Mouse (Mus musculus) G1E (cell line): ENCODE results near the gene Rplp2. TPM values are rescaled to one million over a fixed set of nuclear protein-coding genes. Genes with fewer than 3 reads are reported as not detected.

Experiments
- ATAC-seq: 2 replicates; pipeline ENCODE4 v1.8.0; 2016; ENCODE audit warnings: mild to moderate bottlenecking; ENCODE audit not compliant: insufficient number of reproducible peaks, poor library complexity, low FRiP score, severe bottlenecking; ENCODE audit errors: extremely low read depth
- DNase-seq: peaks from one replicate; pipeline ENCODE4 v3.0.0; 2012; ENCODE audit warnings: low spot score
- H3K27me3 ChIP-seq: 2 replicates; pipeline ENCODE4 v1.6.1; 2012; ENCODE audit warnings: mild to moderate bottlenecking, low read length, inconsistent platforms; ENCODE audit not compliant: insufficient read depth
- H3K36me3 ChIP-seq: replicated peaks from 2 replicates; pipeline ENCODE3; 2012; ENCODE audit warnings: mild to moderate bottlenecking, inconsistent platforms
- H3K4me1 ChIP-seq: 2 replicates; pipeline ENCODE4 v1.6.1; 2012; ENCODE audit warnings: low read depth, low read length, inconsistent platforms, mixed read lengths; ENCODE audit not compliant: insufficient read depth
- H3K4me3 ChIP-seq: 2 replicates; pipeline ENCODE4 v1.5.1; 2012; ENCODE audit warnings: low read depth, mild to moderate bottlenecking, inconsistent platforms, low read length, moderate library complexity, mixed read lengths
- H3K9me3 ChIP-seq: replicated peaks from 2 replicates; pipeline ENCODE4 v1.6.1; 2012; ENCODE audit warnings: inconsistent platforms
- CTCF ChIP-seq: IDR thresholded peaks from 2 replicates; pipeline ENCODE4 v1.5.1; 2012; ENCODE audit warnings: low read depth, low read length, inconsistent platforms, mixed read lengths
- GATA1 ChIP-seq: IDR thresholded peaks from 2 replicates; pipeline ENCODE4 v1.6.1; 2012; ENCODE audit warnings: borderline replicate concordance, low read length, inconsistent platforms, mixed read lengths
- GATA2 ChIP-seq: IDR thresholded peaks from 2 replicates; pipeline ENCODE4 v1.6.1; 2012; ENCODE audit warnings: low read depth, low read length, inconsistent platforms, borderline replicate concordance
- POLR2AphosphoS5 ChIP-seq: IDR thresholded peaks from 2 replicates; pipeline ENCODE4 v1.6.1; 2012; ENCODE audit warnings: low read depth, low read length, inconsistent platforms; ENCODE audit not compliant: insufficient replicate concordance
- TAL1 ChIP-seq: conservative IDR thresholded peaks from 2 replicates; pipeline ENCODE4 v1.6.1; 2012; ENCODE audit warnings: low read depth, low read length, inconsistent platforms, mixed read lengths
- polyA plus RNA-seq: library from polyadenylated mRNA; stranded (reverse); fragments of >175 nt; gene quantifications from 2 replicates; pipeline ENCODE4 v1.2.3, GENCODE M21; 2012
- total RNA-seq, 2 experiments: library from RNA; stranded (forward) in 1 of 2; stranded (reverse) in 1 of 2; fragments of 200-1000 nt in 1 of 2; fragments of >200 nt in 1 of 2; fragmentation: Nextera tagmentation in 1 of 2; gene quantifications; 2 replicates each; pipeline ENCODE4 v1.2.3; 2014 to 2017

The Rplp2 gene
- total and polyA plus RNA-seq, 3 experiments, result 939 to 6,746 (median 1,867) TPM

GRCm38 (mm10) chr7:141482531-141483024 is 35.4 kb downstream of the Rplp2 start:
- H3K36me3 ChIP-seq, result peaks cover 90% of the 10 kb centered on the region
- H3K4me1 ChIP-seq, result peaks cover 29% of the 10 kb centered on the region
- no peak for TF ChIP-seq POLR2AphosphoS5
- peaks cover 2% of the 10 kb centered on the region; the same call in 1 of the 2 replicates for H3K27me3 ChIP-seq
- ATAC-seq (no peak), DNase-seq (no peak)
- no peak overlapping the region for H3K4me3 ChIP-seq
- 0 out of 2 replicates have a peak, but pooled peaks cover 2% of the 10 kb centered on the region for H3K9me3 ChIP-seq

DNA sequence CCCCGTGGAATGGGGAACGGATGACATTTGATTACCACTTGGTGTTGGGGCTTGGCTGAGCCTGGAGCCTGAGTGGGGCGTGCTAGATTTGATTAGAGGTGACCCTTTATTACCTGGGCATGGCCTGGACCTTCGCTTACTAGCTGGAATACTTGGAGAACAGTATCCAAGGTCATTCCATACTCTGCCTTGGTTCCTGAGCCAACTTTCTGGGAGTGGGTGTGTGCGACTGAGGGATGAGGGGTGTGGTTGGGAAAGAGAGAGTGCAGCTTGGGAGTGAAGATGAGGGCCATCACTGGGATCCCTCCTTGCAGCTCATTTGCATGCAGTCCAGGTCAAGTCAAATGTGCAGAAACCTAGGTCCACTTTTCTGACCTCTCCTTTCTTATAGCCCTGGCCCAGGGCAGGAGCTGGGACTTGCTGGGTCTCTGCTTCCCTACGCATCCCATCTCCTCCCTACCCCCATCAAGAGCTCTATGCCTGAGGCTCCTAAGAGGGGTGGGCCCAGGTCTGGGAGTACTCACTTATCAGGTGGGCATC is 36.0 kb downstream of the Rplp2 start:
- 0 out of 2 replicates have a peak, but pooled peaks cover 2% of the 10 kb centered on the region for H3K9me3 ChIP-seq
- H3K36me3 ChIP-seq, result peaks cover 91% of the 10 kb centered on the region
- no peak for ATAC-seq
- peaks cover 23% of the 10 kb centered on the region for H3K4me1 ChIP-seq
- DNase-seq, result no peak
- no peak overlapping the region for H3K4me3 ChIP-seq
- no peak for TF ChIP-seq GATA1
- TF ChIP-seq TAL1, result no peak
- TF ChIP-seq GATA2, result no peak
- no peak for TF ChIP-seq POLR2AphosphoS5
- TF ChIP-seq CTCF, result no peak
- H3K27me3 ChIP-seq, result peaks cover 2% of the 10 kb centered on the region; the same call in 1 of the 2 replicates

DNA sequence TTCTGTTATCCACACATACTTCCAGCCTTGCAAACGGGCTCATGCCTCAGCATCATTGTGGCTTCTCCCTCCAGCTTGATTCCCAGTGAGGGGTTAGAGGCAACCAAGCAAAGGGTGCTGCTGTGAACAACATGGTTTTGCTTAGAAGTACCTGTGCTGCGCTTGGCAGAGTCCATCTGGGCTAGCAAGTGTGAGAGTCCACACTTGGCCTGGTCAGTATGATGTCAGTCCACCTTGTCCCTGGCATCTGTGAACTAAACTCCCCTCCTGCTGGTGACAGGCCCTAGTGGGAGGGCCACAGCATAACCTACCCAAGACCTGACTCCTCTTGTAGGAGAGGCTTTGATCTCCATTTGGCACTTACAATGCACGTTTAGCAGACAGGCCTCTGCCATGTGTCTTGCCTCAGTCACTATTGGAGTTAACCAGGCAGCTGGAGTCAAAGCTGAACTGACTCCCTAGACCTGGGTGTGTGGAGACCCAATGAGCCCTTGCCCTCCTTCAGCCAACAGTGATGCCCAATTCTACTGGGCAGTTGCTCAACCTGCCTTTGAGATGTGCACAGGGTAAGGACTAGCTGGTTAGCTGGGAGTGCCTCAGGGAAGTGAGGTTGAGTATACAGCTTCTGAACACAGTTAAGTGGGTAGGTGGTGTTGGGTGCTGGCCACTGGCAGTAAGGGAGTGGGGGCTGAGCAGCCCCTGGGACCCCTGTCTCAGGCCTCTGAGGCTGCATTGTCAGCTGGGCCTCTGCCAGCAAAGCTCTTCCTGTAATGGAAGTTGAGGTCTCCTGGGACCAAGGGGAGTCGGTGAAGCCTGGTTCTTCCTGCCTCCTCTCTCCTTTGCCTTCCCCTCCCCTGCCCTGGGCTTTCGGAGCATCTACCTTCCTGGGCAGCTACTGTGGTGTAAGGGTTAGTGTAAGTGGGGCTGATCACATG is 37.3 kb downstream of the Rplp2 start:
- H3K27me3 ChIP-seq, result peaks cover 2% of the 10 kb centered on the region; the same call in 1 of the 2 replicates
- 0 out of 2 replicates have a peak, but pooled peaks cover 2% of the 10 kb centered on the region for H3K9me3 ChIP-seq
- TF ChIP-seq POLR2AphosphoS5 (no peak), GATA2 (no peak), CTCF (no peak), GATA1 (no peak), TAL1 (no peak)
- DNase-seq, result no peak
- H3K4me1 ChIP-seq, result peaks cover 19% of the 10 kb centered on the region
- ATAC-seq, result no peak
- H3K4me3 ChIP-seq, result no peak overlapping the region
- peaks cover 92% of the 10 kb centered on the region for H3K36me3 ChIP-seq

DNA sequence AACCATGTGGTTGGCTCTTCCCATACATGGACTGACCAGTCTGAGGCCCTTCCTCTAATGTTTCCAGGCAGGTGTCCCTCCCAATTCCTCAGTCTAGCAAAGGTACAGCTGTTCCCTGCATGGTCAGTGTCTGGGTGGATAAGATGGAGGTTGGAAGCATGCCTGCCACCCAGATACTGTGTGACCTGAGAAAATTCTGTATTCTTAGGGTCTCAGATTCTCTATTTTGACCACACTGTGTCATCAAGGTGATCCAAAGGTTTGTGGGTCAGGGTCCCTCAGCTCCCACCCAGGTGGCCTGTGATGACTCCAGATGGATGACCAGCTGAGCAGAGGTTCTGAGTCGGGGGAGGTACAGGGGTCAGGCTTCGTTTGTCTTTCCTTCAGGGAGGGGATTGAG is 38.0 kb downstream of the Rplp2 start:
- no peak overlapping the region for H3K4me3 ChIP-seq
- no peak for TF ChIP-seq GATA2
- no peak for TF ChIP-seq GATA1
- no peak for TF ChIP-seq POLR2AphosphoS5
- TF ChIP-seq CTCF, result no peak
- TF ChIP-seq TAL1, result no peak
- H3K4me1 ChIP-seq, result peaks cover 19% of the 10 kb centered on the region
- no peak for ATAC-seq
- peaks cover 95% of the 10 kb centered on the region for H3K36me3 ChIP-seq
- no peak for DNase-seq
- peaks cover 2% of the 10 kb centered on the region; the same call in 1 of the 2 replicates for H3K27me3 ChIP-seq
- 0 out of 2 replicates have a peak, but pooled peaks cover 2% of the 10 kb centered on the region for H3K9me3 ChIP-seq

- peaks cover 95% of the 10 kb centered on the region for H3K36me3 ChIP-seq
- H3K27me3 ChIP-seq, result peaks cover 2% of the 10 kb centered on the region; the same call in 1 of the 2 replicates
- TF ChIP-seq CTCF (no peak), GATA2 (no peak), GATA1 (no peak), POLR2AphosphoS5 (no peak), TAL1 (no peak)
- no peak overlapping the region for H3K4me3 ChIP-seq
- DNase-seq (no peak), ATAC-seq (no peak)
- peaks cover 15% of the 10 kb centered on the region for H3K4me1 ChIP-seq
- 0 out of 2 replicates have a peak, but pooled peaks cover 2% of the 10 kb centered on the region for H3K9me3 ChIP-seq
Measured at GRCm38 (mm10) chr7:141485606-141486005, 38.4 kb downstream of the Rplp2 start.

- Histone ChIP-seq H3K36me3 (peaks cover 95% of the 10 kb centered on the region), H3K4me3 (no peak overlapping the region), H3K4me1 (peaks cover 9% of the 10 kb centered on the region), H3K9me3 (0 out of 2 replicates have a peak, but pooled peaks cover 2% of the 10 kb centered on the region), H3K27me3 (peaks cover 2% of the 10 kb centered on the region; the same call in 1 of the 2 replicates)
- no peak for ATAC-seq
- DNase-seq, result no peak
- TF ChIP-seq TAL1 (no peak), GATA1 (no peak), POLR2AphosphoS5 (no peak), CTCF (no peak), GATA2 (no peak)
Measured at GRCm38 (mm10) chr7:141486239-141486638, 39.1 kb downstream of the Rplp2 start.
